Mouse (Mus musculus) embryonic facial prominence, embryonic 12.5 days (tissue): ENCODE measurements around the gene Myo9a. TPM values are rescaled to one million over a fixed set of nuclear protein-coding genes. Genes with fewer than 3 reads are reported as not detected.
"Not testable (repeated sequence)": the region's sequence is repeated elsewhere in the genome, so short reads cannot be mapped to it uniquely, and the experiment has no call there.

ENCODE experiments used
- ATAC-seq: fragments of 200-750 bp; cut with Nextera tagmentation; 2 replicates; pipeline ENCODE4 v1.8.0; 2017; ENCODE audit not compliant: insufficient number of reproducible peaks, insufficient read depth, low FRiP score, low TSS enrichment
- H3K27ac ChIP-seq: fragments of 300-500 bp; sonication (generic); 2 replicates; pipeline ENCODE4 v1.5.1; 2016; ENCODE audit warnings: mild to moderate bottlenecking
- H3K27me3 ChIP-seq: fragments of 300-500 bp; sonication (generic); 2 replicates; pipeline ENCODE4 v1.6.1; 2016; ENCODE audit warnings: mild to moderate bottlenecking, moderate library complexity
- H3K36me3 ChIP-seq: fragments of 300-500 bp; sonication (generic); 2 replicates; pipeline ENCODE4 v1.6.1; 2016; ENCODE audit warnings: mild to moderate bottlenecking
- H3K4me1 ChIP-seq: fragments of 300-500 bp; sonication (generic); 2 replicates; pipeline ENCODE4 v1.6.1; 2016
- H3K4me2 ChIP-seq: fragments of 300-500 bp; sonication (generic); replicated peaks from 2 replicates; pipeline ENCODE4 v1.6.1; 2016; ENCODE audit warnings: mild to moderate bottlenecking, moderate library complexity
- H3K4me3 ChIP-seq: fragments of 300-500 bp; sonication (generic); 2 replicates; pipeline ENCODE4 v1.5.1; 2016; ENCODE audit warnings: mild to moderate bottlenecking
- H3K9ac ChIP-seq: fragments of 300-500 bp; sonication (generic); 2 replicates; pipeline ENCODE4 v1.6.1; 2016; ENCODE audit warnings: mild to moderate bottlenecking, moderate library complexity
- H3K9me3 ChIP-seq: fragments of 300-500 bp; sonication (generic); 2 replicates; pipeline ENCODE4 v1.6.1; 2016; ENCODE audit warnings: mild to moderate bottlenecking, moderate library complexity
- WGBS: fragments of 180-500 bp; shearing (Covaris S2); methylation state at CpG from one replicate; pipeline ENCODE4 v1.1.7; 2016; 5-methylcytosine and 5-hydroxymethylcytosine counted together
- polyA plus RNA-seq: library from polyadenylated mRNA; unstranded; fragments of >200 nt; fragmentation: Nextera tagmentation; extraction: Ambion mirVana; gene quantifications from 2 replicates; pipeline ENCODE4 v1.2.1, GENCODE M21; 2016

The Myo9a gene
- polyA plus RNA-seq, 1 experiment from 2014 or later: 20.5 TPM

DNA sequence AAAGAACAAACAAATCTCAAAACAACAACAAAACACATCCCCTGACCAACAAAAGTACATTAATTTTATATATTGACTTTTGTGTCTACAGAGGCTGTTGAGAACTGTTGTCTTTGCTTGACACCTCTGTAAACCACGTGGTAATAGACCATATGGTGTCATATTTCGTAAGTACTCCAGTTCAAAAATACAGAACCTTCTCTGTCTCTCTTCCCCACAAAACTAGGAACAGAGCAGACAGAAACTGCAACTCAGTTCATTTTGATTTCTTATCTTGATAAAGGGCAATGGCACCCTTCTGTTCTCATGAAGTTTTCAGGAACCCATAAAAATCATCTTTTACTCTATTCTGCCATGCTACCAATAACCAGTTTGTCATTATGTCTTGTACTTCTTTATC lies 4.5 kb downstream of the Myo9a start:
- Histone ChIP-seq H3K4me1 (0 out of 2 replicates have a peak, but pooled peaks cover 3% of the 10 kb centered on the region), H3K9me3 (no peaks in the 10 kb centered on the region), H3K4me3 (no peak overlapping the region), H3K36me3 (no peaks in the 10 kb centered on the region), H3K27me3 (no peaks in the 10 kb centered on the region), H3K27ac (no peak overlapping the region), H3K9ac (no peak overlapping the region), H3K4me2 (no peak overlapping the region)
- WGBS: 50% methylated on average over 2 of the region's 2 CpGs
- no peak for ATAC-seq

DNA sequence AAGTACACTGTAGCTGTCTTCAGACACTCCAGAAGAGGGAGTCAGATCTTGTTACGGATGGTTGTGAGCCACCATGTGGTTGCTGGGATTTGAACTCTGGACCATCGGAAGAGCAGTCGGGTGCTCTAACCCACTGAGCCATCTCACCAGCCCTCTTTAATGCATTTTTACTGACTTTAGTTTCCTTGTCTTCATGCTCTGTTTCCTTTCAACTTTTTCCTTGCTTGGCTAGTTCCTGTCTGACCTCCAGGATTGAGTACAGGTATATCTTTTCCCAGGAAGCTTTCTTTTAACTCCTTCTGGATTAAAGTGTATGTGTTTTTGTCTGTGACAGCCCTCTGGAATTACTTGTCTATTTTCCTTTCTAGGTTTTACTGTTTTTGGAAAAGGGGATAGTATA lies 6.3 kb downstream of the Myo9a start:
- ATAC-seq, H3K27ac ChIP-seq, H3K4me3 ChIP-seq, H3K36me3 ChIP-seq, H3K4me2 ChIP-seq, H3K9me3 ChIP-seq, H3K4me1 ChIP-seq, H3K9ac ChIP-seq, H3K27me3 ChIP-seq: not testable (repeated sequence)
- WGBS: 100% methylated on average over 3 of the region's 3 CpGs

DNA sequence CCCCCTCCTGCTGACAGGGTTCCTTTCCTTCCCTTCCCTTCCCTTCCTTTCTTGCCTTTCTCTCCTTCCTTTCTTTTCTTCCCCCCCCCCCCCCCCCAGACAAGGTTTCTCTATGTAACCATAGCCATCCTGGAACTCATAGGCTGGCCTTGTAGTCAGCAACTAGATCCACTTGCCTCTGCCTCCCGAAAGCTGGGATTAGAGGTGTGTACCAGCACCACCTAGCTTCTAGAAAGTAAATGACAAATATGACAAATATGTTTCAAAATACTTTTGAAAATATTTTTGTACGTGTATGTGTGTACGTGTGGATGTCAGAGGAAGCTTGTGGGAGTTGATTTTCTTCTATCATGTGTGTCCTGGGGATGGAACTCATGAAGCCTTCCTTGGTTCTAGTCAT lies 9.8 kb downstream of the Myo9a start:
- Histone ChIP-seq H3K27me3 (no peaks in the 10 kb centered on the region), H3K9ac (no peak overlapping the region), H3K27ac (no peak overlapping the region), H3K9me3 (no peaks in the 10 kb centered on the region), H3K4me2 (no peak overlapping the region), H3K4me1 (no peaks in the 10 kb centered on the region), H3K36me3 (no peaks in the 10 kb centered on the region), H3K4me3 (no peak overlapping the region)
- ATAC-seq: no peak
- WGBS: 80% methylated on average over 3 of the region's 3 CpGs

DNA sequence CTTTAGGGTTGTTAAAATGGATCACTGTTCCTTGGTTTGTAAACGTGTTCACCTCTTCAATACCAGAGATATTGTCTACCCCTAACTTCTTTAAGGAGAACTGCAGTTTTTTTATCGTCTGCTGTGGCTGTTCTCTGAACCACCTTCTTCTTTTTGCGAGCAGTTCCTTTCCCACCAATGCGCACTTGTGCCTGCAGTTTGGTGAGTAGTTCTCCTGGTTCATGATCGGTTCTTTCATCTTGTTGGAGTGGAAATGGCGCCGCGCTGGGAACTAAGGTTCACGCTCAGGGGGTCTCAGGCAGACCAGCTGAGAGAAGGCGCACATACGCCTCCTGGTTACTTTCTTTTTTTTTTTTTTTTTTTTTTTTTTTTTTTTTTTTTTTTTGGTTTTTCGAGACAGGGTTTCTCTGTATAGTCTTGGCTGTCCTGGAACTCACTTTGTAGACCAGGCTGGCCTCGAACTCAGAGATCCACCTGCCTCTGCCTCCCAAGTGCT lies 16.3 kb downstream of the Myo9a start:
- H3K36me3 ChIP-seq, H3K4me3 ChIP-seq, H3K27ac ChIP-seq, H3K9ac ChIP-seq, H3K4me1 ChIP-seq, H3K4me2 ChIP-seq, ATAC-seq, H3K9me3 ChIP-seq, H3K27me3 ChIP-seq: not testable (repeated sequence)
- WGBS: 91% methylated on average over 12 of the region's 13 CpGs

DNA sequence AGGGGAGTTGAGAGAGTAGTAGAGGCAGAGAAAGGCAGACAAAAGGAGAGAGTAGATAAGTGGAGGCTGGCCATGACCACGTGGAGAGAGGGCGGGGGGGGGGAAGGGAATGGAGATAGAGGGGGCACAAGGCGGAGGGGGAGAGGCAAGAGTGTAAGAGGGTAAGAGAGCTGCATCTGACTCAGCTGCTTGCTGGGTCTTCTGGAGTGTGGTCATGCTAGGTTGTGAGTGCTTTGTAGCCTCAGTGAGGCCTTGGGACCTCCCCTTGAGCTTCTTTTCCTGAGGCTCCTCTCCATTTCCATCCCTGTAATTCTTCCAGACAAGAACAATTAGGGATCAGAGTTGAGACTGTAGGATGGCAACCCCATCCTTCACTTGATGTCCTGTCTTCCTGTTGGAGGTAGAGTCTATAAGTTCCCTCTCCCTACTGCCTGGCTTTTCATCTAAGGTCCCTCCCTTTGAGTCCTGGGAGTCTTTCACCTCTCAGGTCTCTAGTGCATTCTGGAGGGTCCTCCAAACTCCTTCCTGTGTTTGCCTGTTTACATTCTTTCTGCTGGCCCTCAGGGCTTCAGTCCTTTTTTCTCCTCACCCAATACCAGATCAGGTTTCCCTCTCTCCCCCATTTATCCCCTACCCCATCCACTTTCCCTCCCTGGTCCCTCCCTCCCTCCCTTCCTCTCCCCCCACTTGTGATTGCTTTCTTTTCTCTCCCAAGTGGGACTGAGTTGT lies 55.5 kb downstream of the Myo9a start:
- H3K4me3 ChIP-seq, H3K4me1 ChIP-seq, H3K27ac ChIP-seq, ATAC-seq, H3K4me2 ChIP-seq, H3K9ac ChIP-seq, H3K27me3 ChIP-seq, H3K9me3 ChIP-seq: not testable (repeated sequence)
- 68% methylated on average over 3 of the region's 3 CpGs for WGBS
- H3K36me3 ChIP-seq: 0 out of 2 replicates have a peak, but pooled peaks cover 18% of the 10 kb centered on the region

DNA sequence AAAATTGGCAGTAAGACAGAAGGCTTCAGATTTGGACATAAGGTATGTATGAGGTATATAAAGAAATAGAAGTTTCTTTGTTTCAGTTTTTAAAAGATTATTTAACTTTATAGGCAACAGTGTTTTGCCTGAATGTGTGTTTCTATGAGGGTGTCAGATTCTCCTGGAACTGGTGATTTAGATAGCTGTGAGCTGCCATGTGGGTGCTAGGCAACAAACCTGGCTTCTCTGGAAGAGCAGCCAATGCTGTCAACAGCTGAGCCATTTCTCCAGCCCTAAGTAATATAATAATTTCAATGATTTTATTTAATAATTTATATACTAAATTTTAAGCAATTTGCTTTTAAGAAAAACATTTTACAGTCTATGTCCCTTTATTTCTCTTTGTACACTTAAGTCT lies 133.9 kb downstream of the Myo9a start:
- Histone ChIP-seq H3K4me2 (no peak overlapping the region), H3K27ac (no peak overlapping the region), H3K4me3 (no peak overlapping the region), H3K27me3 (no peaks in the 10 kb centered on the region), H3K36me3 (peaks cover 10% of the 10 kb centered on the region; the same call in 1 of the 2 replicates), H3K9ac (no peak overlapping the region), H3K4me1 (no peaks in the 10 kb centered on the region), H3K9me3 (no peaks in the 10 kb centered on the region)
- ATAC-seq: no peak

DNA sequence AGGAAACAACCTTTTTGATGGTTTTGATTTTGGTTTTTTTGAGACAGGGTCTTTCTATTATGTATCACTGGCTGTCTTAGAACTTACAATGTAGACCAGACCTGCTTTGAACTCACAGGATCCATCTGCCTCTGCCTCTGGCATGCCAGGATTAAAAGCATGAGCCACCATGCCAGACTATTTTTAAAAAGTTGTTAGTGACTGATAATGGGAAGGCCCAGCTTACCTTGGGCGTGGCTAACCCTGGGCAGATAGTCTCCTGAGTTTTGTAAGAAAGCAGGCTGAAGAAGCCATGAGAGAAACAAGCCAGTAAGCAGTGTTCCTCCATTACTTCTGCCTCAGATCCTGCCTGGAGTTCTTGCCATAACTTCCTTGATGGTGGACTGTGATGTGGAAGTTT lies 152.7 kb downstream of the Myo9a start:
- H3K4me3 ChIP-seq: no peak overlapping the region
- WGBS: 93% methylated on average over 1 of the region's 1 CpGs

DNA sequence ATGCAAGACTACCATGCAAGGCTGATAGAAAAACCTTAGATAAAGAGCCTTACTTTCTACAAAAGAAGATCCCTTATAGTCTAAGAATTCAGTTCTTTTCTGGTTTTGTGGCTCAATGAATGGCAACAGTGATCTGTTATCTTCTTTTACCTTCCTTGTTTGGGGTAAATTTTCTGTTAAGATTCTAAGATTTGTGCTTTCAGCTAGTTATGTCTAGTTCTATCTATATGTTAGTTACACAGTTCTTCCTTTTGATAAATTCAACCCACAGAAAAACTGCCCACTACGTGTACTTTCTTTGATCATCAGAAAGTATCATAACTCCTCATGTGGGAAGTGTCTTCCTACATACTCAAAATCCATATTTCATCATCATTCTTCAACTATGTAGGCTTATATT lies 164.1 kb downstream of the Myo9a start:
- H3K4me2 ChIP-seq: no peak overlapping the region
- H3K27ac ChIP-seq: no peak overlapping the region
- no peaks in the 10 kb centered on the region for H3K9me3 ChIP-seq
- H3K27me3 ChIP-seq: no peaks in the 10 kb centered on the region
- 93% methylated on average over 1 of the region's 1 CpGs for WGBS
- no peak overlapping the region for H3K9ac ChIP-seq
- peaks cover 16% of the 10 kb centered on the region for H3K36me3 ChIP-seq
- ATAC-seq: no peak
- no peaks in the 10 kb centered on the region for H3K4me1 ChIP-seq
- no peak overlapping the region for H3K4me3 ChIP-seq

More for the DNA sequence above, 152.7 kb downstream of the Myo9a start:
- no peak overlapping the region for H3K9ac ChIP-seq
- H3K27ac ChIP-seq: no peak overlapping the region
- H3K9me3 ChIP-seq: no peaks in the 10 kb centered on the region
- no peak overlapping the region for H3K4me2 ChIP-seq
- peaks cover 17% of the 10 kb centered on the region for H3K36me3 ChIP-seq
- ATAC-seq: no peak
- H3K4me1 ChIP-seq: no peaks in the 10 kb centered on the region
- H3K27me3 ChIP-seq: no peaks in the 10 kb centered on the region

DNA sequence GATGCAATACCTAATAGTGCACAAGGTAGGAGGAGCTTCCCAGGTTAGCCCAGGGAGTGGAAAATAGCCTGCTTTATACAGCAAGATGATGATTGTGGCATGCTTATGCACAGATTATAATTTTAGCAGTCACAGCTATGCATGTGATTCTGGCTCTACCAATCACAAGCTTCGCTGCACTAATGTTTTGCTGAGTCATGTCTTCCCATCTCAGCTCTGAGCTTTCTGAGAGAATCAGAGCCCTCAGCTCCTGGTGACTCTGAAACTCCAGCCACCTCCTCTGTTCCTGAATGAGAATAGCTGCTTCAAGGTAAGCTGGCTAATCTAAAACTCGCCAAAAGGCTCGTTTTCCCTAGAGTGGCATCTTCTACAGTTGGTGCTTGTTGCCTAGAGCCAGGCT lies 179.6 kb downstream of the Myo9a start:
- no peaks in the 10 kb centered on the region for H3K27me3 ChIP-seq
- H3K9ac ChIP-seq: no peak overlapping the region
- H3K9me3 ChIP-seq: no peaks in the 10 kb centered on the region
- 0 out of 2 replicates have a peak, but pooled peaks cover 7% of the 10 kb centered on the region for H3K36me3 ChIP-seq
- H3K4me3 ChIP-seq: no peak overlapping the region
- H3K4me1 ChIP-seq: no peaks in the 10 kb centered on the region
- WGBS: 75% methylated on average over 3 of the region's 3 CpGs
- no peak overlapping the region for H3K4me2 ChIP-seq
- H3K27ac ChIP-seq: no peak overlapping the region
- ATAC-seq: no peak

DNA sequence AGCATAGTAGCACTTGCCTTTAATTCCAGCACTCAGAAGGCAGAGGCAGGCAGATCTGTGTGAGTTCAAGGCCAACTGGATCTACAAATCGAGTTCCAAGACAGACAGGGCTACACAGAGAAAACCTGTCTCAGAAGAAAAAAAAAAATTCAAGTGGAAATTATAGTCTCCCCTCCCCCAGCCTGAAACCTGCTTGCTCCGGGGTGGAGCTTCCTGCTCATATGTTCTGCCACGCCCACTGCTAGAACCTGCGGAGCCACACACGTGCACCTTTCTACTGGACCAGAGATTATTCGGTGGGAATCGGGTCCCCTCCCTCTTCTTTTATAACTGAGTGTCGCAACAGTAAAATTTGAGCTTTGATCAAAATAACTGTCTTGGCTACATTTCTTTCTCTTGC lies 185.2 kb downstream of the Myo9a start:
- H3K4me1 ChIP-seq, ATAC-seq, H3K36me3 ChIP-seq, H3K4me3 ChIP-seq, H3K27ac ChIP-seq, H3K9ac ChIP-seq, H3K4me2 ChIP-seq, H3K27me3 ChIP-seq, H3K9me3 ChIP-seq: not testable (repeated sequence)
- 78% methylated on average over 8 of the region's 8 CpGs for WGBS

DNA sequence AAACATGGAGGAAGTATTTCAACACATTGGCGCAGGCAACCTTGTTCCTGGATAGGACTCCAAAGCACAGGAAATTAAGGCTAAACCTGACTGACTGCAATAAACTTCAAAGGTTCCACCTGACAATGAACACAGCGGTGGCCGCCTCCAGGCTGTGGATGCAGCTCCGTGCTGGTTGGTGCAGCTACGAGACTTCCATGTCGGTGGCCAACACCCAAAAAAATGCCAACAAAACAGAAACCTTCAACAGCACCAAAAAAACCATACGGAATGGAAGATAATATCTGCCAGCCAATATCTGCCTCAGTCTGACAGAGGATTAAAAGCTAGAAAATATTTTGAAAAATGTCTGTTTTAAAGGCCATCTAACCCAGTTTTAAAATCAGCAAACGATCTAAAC lies 187.8 kb downstream of the Myo9a start:
- no peaks in the 10 kb centered on the region for H3K9me3 ChIP-seq
- H3K27me3 ChIP-seq: no peaks in the 10 kb centered on the region
- H3K4me2 ChIP-seq: no peak overlapping the region
- H3K9ac ChIP-seq: no peak overlapping the region
- H3K4me3 ChIP-seq: no peak overlapping the region
- no peak overlapping the region for H3K27ac ChIP-seq
- WGBS: 85% methylated on average over 8 of the region's 8 CpGs
- H3K36me3 ChIP-seq: no peaks in the 10 kb centered on the region
- peaks cover 5% of the 10 kb centered on the region; the same call in 1 of the 2 replicates for H3K4me1 ChIP-seq
- no peak for ATAC-seq

DNA sequence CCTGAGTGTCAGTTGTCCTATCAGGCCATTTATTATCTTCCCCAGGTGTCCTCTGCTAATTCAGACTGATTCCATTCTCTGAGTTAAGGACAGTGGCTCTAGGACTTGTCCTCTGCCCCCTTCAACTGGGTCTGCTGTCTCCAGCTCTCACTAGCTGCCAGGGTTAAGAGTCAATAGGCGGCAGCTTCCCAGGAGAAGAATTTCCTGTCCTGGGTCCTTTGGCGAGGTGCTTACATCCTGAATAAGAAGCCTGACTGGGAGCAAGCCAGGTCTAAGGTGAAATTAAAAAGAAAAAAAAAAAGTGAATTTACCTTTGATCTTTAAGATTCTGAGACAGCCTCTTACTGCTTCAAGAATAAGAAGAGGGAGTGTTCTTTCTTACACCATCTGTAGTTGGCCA lies 189.0 kb downstream of the Myo9a start:
- Histone ChIP-seq H3K4me3 (no peak overlapping the region), H3K9me3 (no peaks in the 10 kb centered on the region), H3K27me3 (no peaks in the 10 kb centered on the region), H3K9ac (no peak overlapping the region), H3K4me2 (no peak overlapping the region), H3K36me3 (no peaks in the 10 kb centered on the region), H3K27ac (no peak overlapping the region), H3K4me1 (peaks cover 5% of the 10 kb centered on the region; the same call in 1 of the 2 replicates)
- 56% methylated on average over 2 of the region's 2 CpGs for WGBS
- no peak for ATAC-seq
